Mouse (Mus musculus): Measurements from ENCODE around the gene Nfib. TPM values are rescaled to one million over a fixed set of nuclear protein-coding genes. Genes with fewer than 3 reads are reported as not detected.

The Nfib gene
- 21.9 and 26.8 TPM in 2 replicates for polyA plus RNA-seq (2021; fragmentation: Nextera tagmentation)
- long read RNA-seq, experiment 1, partial matches to known transcripts = 1 of 72 reads
- long read RNA-seq, experiment 1, other reads (novel, unspliced or antisense) = 71 of 72 reads
- long read RNA-seq, experiment 2, full-length matches to known transcripts = 26 of 78 reads
- long read RNA-seq, experiment 2, partial matches to known transcripts = 0 of 78 reads
- long read RNA-seq, experiment 2, other reads (novel, unspliced or antisense) = 52 of 78 reads

DNA sequence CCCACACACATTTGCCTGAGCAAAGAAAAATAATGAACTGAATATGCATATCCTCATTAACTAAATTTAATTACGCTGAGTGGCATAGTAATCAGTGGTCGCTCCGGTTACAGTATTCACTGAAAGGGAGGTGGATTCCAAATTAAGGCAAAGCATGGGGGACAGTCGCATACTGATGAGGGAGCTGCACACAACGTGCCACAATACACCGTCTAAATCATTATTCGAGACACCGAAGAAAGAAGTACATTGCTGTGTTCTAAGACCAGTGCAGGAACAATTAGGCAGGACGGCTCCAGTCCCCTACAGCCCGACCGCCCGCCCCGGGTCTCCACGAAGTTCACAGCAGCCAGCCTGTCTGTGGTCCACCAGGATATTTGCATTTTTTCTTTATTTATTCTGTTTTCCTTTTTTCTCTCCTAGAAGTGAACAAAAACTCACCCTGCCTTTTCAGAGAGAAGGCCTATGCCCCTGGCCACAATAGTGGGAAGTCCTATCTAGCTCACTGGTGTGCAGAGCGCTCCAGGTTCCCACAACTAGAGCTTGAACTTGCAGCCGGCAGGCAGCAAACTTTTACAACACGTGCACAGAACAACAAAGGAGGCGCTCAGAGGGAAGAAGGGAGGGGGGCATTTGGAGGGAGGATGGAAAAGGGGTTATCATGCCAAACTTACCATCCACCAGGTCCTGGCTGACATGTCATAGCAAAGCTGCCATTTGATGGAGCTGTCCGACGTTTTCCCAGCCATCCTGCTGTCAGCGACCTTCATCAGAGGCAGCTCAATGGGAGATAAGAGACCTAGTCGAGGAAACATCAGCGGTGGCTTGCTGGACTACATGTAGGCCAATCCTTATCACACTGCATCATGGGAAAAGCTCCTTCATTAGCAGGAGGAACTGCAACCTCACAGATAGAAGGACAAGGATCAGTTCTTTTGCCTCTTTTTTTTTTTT is at the start of gene Nfib:
Nfib (minus strand) TSS at position 910 of the 954 bp plus-strand sequence.

Other genes starting within 250 kb of the Nfib start
- gene Zdhhc21, start 154.2 kb upstream of the Nfib start, polyA plus RNA-seq (2021; fragmentation: Nextera tagmentation) = 13.7 and 14.9 TPM in 2 replicates
- not detected in 2 replicates for gene Cer1, start 179.4 kb upstream of the Nfib start, polyA plus RNA-seq (2021; fragmentation: Nextera tagmentation)

Data from layer of hippocampus, adult 6 months (tissue).